Mouse (Mus musculus) midbrain, embryonic 14.5 days (tissue): ENCODE results near the gene Ahcy. TPM values are rescaled to one million over a fixed set of nuclear protein-coding genes. Genes with fewer than 3 reads are reported as not detected.
"Not testable (repeated sequence)": the region's sequence is repeated elsewhere in the genome, so short reads cannot be mapped to it uniquely, and the experiment has no call there.

Experiments
- ATAC-seq: fragments of 200-750 bp; cut with Nextera tagmentation; 2 replicates; pipeline ENCODE4 v1.8.0; 2017; ENCODE audit warnings: moderate number of reproducible peaks, moderate library complexity; ENCODE audit not compliant: low FRiP score, low TSS enrichment
- DNase-seq: peaks from one replicate; pipeline ENCODE4 v3.0.0-alpha.2; 2015
- H3K27ac ChIP-seq: fragments of 300-500 bp; sonication (generic); replicated peaks from 2 replicates; pipeline ENCODE4 v1.5.1; 2014; ENCODE audit warnings: mild to moderate bottlenecking, low read depth, low read length, moderate library complexity
- H3K27me3 ChIP-seq: fragments of 300-500 bp; sonication (generic); 2 replicates; pipeline ENCODE4 v1.6.1; 2014; ENCODE audit warnings: low read length, control low read depth, mixed read lengths; ENCODE audit not compliant: control insufficient read depth, insufficient read depth
- H3K36me3 ChIP-seq: fragments of 300-500 bp; sonication (generic); 2 replicates; pipeline ENCODE4 v1.6.1; 2014; ENCODE audit warnings: low read length, control low read depth; ENCODE audit not compliant: control insufficient read depth, insufficient read depth
- H3K4me1 ChIP-seq: fragments of 300-500 bp; sonication (generic); 2 replicates; pipeline ENCODE4 v1.6.1; 2014; ENCODE audit warnings: mild to moderate bottlenecking, antibody characterized with exemption, low read length, control low read depth; ENCODE audit not compliant: control insufficient read depth, insufficient read depth
- H3K4me2 ChIP-seq: fragments of 300-500 bp; sonication (generic); 2 replicates; pipeline ENCODE4 v1.6.1; 2014; ENCODE audit warnings: mild to moderate bottlenecking, low read length, moderate library complexity
- H3K4me3 ChIP-seq: fragments of 300-500 bp; sonication (generic); replicated peaks from 2 replicates; pipeline ENCODE4 v1.5.1; 2014; ENCODE audit warnings: low read depth, low read length
- H3K9ac ChIP-seq: fragments of 300-500 bp; sonication (generic); replicated peaks from 2 replicates; pipeline ENCODE4 v1.6.1; 2014; ENCODE audit warnings: mild to moderate bottlenecking, low read length, moderate library complexity
- H3K9me3 ChIP-seq: fragments of 300-500 bp; sonication (generic); 2 replicates; pipeline ENCODE4 v1.6.1; 2016; ENCODE audit warnings: low read length, control low read depth, mixed read lengths; ENCODE audit not compliant: control insufficient read depth
- WGBS: fragments of 180-500 bp; shearing (Covaris S2); extraction: QIAGEN DNeasy Blood & Tissue Kit; methylation state at CpG from one replicate; pipeline ENCODE4 v1.1.7; 2014; 5-methylcytosine and 5-hydroxymethylcytosine counted together
- polyA plus RNA-seq: library from polyadenylated mRNA; unstranded; fragments of >200 nt; fragmentation: Nextera tagmentation; extraction: Ambion mirVana; gene quantifications from 2 replicates; pipeline ENCODE4 v1.2.1, GENCODE M21; 2014

The Ahcy gene
- polyA plus RNA-seq, 1 experiment from 2014 or later: 41.8 TPM

DNA sequence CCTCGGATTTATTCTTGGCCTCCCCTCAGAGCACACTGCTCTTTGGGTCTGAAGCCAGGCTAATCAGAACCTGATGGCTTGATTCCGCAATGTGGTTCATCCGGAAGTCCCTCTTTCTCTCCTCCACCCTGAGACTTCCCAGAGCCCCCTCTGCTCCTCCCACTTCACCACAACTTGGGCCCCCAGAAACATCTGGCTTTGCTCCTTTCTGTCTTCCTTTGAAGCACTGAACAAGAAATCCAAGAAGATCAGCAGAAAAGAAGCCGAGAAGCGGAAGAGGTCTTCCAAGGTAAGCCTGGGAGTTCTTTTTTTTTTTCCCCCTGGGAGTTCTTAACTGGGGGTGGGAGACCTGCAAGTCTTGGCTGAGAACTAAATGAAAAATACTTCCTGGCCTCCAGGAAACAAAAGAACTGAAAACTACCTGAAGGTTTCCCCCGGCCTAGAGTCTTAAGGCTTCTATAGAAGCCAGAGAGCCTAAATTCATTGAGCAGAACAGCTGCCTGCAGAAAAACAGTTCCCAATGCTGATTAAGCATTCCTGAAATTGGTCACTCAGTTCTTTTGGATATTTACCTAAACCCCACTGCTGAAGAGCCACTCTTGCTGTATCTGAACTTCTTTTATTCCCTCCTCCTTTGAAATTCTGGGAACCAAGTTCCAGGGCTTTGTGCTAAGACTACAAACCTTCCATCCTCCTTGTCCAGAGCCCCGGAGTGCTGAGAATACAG lies 26.7 kb downstream of the Ahcy start:
- no peak overlapping the region for H3K9ac ChIP-seq
- H3K4me3 ChIP-seq: no peak overlapping the region
- ATAC-seq (no peak), DNase-seq (no peak)
- no peak overlapping the region for H3K4me2 ChIP-seq
- no peak overlapping the region for H3K27ac ChIP-seq
- H3K27me3 ChIP-seq: no peaks in the 10 kb centered on the region
- H3K4me1 ChIP-seq: peaks cover 5% of the 10 kb centered on the region; the same call in 1 of the 2 replicates
- 72% methylated on average over 7 of the region's 7 CpGs for WGBS
- no peaks in the 10 kb centered on the region for H3K9me3 ChIP-seq
- no peaks in the 10 kb centered on the region for H3K36me3 ChIP-seq

DNA sequence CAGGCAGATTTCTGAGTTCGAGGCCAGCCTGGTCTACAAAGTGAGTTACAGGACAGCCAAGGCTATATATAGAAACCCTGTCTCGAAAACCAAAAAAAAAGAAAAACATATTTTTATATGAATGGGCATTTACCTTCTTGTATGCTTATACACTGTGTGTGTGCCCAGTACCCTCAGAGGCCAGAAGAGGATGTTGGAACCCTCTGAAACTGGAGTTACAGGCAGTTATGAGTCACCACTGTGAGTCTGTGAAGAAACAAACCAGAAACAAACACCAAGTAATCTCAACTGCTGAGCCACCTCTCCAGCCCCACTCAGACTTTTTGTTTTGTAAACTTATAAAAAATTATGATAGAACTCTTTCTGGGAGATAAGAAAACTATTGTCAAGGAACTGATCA lies 27.5 kb downstream of the Ahcy start:
- DNase-seq: no peak
- Histone ChIP-seq H3K9ac (no peak overlapping the region), H3K4me2 (no peak overlapping the region), H3K4me1 (peaks cover 5% of the 10 kb centered on the region; the same call in 1 of the 2 replicates), H3K36me3 (no peaks in the 10 kb centered on the region), H3K27me3 (no peaks in the 10 kb centered on the region), H3K4me3 (no peak overlapping the region), H3K9me3 (no peaks in the 10 kb centered on the region), H3K27ac (no peak overlapping the region)
- ATAC-seq: no peak
- WGBS: 84% methylated on average over 2 of the region's 2 CpGs

DNA sequence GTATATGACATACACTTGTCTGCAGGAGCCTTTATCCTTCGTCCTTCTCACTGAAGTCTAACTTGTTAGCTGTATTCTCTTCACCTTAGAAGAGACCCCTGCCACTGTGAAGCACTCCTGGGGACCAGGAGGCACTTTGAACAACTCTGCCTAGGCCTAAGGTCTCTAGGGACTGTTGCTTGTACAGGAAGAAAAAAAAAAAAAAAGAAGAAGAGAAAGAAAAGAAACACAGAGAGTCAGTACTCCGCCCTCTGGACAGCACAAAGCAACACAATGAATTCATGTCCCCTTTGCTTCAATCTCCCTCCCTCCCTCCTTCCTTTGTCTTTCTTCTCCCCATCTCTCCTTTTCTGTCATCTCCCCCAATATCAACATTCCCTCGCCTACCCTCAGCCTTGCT lies 29.2 kb downstream of the Ahcy start:
- no peaks in the 10 kb centered on the region for H3K9me3 ChIP-seq
- H3K9ac ChIP-seq: no peak overlapping the region
- H3K36me3 ChIP-seq: no peaks in the 10 kb centered on the region
- 64% methylated on average over 3 of the region's 3 CpGs for WGBS
- no peak for DNase-seq
- H3K27ac ChIP-seq: no peak overlapping the region
- peaks cover 2% of the 10 kb centered on the region; the same call in 1 of the 2 replicates for H3K4me1 ChIP-seq
- no peak overlapping the region for H3K4me2 ChIP-seq
- H3K4me3 ChIP-seq: no peak overlapping the region
- H3K27me3 ChIP-seq: no peaks in the 10 kb centered on the region
- ATAC-seq: no peak

DNA sequence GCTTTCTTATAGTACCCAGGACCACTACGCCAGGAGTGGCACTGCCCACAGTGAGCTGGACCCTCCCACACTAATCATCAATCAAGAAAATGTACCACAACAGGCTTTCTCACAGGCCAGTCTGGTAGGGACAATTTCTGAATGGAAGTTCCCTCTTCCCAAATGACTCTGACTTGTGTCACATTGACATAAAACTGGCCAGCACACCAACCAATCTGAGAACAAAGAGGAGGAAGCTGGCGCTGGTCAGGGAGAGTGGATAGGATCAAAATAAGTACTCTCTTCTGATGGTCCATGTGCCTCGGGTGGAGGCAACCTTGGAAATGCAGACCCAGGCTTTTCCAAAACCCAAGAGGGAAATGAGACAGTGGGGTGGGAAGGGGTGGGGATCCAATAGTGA lies 29.8 kb downstream of the Ahcy start:
- ATAC-seq: no peak
- Histone ChIP-seq H3K36me3 (no peaks in the 10 kb centered on the region), H3K4me1 (no peaks in the 10 kb centered on the region)

DNA sequence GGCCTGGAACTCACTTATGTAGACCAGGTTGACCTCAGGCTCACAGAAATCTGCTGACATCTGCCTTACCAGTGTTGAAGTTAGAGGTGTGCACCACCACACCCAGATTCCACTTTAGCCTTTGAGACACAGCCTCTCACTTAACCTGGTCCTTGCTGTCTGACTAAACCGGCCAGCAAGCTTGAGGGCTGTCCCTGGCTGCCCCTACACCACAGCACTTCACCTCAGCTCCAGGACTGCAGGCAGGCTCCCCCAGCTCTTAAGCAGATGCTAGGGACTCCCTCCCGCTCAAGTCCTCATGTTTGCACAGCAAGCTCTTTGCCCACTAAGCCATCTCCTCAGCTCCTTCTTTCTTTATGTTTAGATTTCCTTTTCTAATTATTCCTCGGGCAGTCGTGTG lies 34.3 kb downstream of the Ahcy start:
- H3K4me3 ChIP-seq: no peak overlapping the region
- no peaks in the 10 kb centered on the region for H3K36me3 ChIP-seq
- no peaks in the 10 kb centered on the region for H3K27me3 ChIP-seq
- DNase-seq (no peak), ATAC-seq (no peak)
- 72% methylated on average over 4 of the region's 4 CpGs for WGBS
- no peaks in the 10 kb centered on the region for H3K4me1 ChIP-seq
- no peaks in the 10 kb centered on the region for H3K9me3 ChIP-seq
- no peak overlapping the region for H3K27ac ChIP-seq
- no peak overlapping the region for H3K9ac ChIP-seq
- no peak overlapping the region for H3K4me2 ChIP-seq

More for the DNA sequence above, 29.8 kb downstream of the Ahcy start:
- Histone ChIP-seq H3K9me3 (no peaks in the 10 kb centered on the region), H3K9ac (no peak overlapping the region), H3K27ac (no peak overlapping the region), H3K27me3 (no peaks in the 10 kb centered on the region), H3K4me3 (no peak overlapping the region), H3K4me2 (no peak overlapping the region)
- no peak for DNase-seq
- WGBS: 87% methylated on average over 3 of the region's 3 CpGs

DNA sequence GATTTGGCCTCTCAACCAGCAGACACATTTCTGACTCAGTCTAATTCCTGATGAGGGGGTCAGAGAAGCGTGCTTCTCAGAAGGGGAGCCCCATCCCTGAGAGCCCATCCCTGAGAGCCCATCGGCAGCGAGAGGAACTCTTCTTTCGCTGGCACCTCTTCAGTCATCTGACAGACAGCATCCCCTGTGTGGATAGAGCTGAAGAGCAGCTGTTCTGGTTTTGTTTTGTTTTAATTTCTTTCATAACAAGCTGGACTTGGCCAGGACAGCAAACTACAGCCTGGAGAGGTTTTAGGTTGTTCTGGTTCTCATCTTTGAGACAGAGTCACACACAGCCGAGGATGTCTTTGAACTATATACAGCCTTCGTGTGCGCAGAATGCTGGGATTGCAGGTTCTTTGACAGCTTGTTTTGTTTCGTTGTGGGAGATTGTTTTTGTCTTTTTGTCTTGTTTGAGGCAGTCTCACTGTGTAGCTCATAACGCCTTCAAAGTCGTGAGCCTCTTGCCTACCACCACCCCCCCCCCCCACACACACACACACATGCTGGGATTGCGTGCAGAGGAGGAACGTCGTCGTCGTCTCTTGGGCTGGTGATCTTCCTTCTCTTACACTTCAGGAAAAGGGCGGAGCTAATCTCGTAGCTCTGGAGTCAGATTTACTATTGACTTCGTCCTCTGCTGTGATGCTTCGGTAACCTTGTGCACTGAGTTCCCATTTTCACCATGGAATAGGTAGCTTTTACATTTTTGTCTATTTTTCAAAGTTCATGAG lies 41.2 kb downstream of the Ahcy start:
- no peaks in the 10 kb centered on the region for H3K9me3 ChIP-seq
- H3K4me3 ChIP-seq: no peak overlapping the region
- no peaks in the 10 kb centered on the region for H3K27me3 ChIP-seq
- H3K36me3 ChIP-seq: no peaks in the 10 kb centered on the region
- H3K4me1 ChIP-seq: no peaks in the 10 kb centered on the region
- H3K4me2 ChIP-seq: no peak overlapping the region
- no peak overlapping the region for H3K9ac ChIP-seq
- no peak overlapping the region for H3K27ac ChIP-seq
- ATAC-seq (no peak), DNase-seq (no peak)
- WGBS: 41% methylated on average over 19 of the region's 19 CpGs

DNA sequence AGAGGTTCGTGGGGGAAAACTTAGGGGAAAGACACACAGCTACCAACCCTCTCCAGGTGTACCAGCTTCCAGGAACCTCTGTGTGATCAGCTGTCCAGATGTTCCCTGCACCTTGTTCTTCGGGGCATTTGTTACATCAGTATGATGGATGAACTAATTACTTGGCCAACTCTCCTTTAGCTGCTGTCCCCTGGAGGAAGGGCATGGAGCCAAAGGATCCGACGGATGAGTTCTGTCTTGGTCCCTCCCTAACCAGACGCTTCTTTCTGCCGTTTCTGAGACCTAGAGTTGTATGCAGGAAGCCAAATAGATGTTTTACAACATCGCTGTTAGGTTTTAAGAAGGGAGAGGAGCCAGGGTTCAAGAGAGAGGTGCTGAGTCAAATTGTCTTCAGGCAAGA lies 43.5 kb downstream of the Ahcy start:
- Histone ChIP-seq H3K27me3 (no peaks in the 10 kb centered on the region), H3K4me2 (no peak overlapping the region), H3K27ac (no peak overlapping the region), H3K36me3 (no peaks in the 10 kb centered on the region), H3K9ac (no peak overlapping the region), H3K9me3 (no peaks in the 10 kb centered on the region), H3K4me3 (no peak overlapping the region), H3K4me1 (no peaks in the 10 kb centered on the region)
- no peak for DNase-seq
- WGBS: 78% methylated on average over 7 of the region's 7 CpGs
- no peak for ATAC-seq

DNA sequence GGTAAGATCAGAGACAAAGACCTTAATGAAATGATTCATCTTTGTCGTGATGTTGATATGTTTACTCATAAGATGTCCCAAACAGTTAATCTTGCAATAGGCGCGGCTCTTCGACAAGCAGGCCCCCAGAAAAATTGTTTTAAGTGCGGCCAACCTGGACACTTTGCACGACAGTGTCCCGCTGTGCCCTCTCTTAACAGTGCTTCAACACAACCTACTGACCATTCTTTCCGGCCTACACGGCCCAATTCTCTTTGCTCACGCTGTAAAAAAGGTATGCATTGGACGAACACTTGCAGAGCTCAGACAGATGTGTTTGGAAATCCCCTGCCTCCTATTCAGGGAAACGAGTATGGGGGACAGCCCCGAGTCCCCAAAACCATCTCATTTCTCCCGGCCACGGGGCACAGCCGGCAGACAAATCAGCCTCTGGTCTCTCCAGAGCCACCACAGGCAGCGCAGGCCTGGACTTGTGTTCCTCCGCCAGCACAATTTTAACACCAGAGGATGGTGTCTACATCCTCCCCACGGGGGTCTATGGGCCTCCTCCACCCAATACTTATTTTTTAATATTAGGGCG lies 54.0 kb downstream of the Ahcy start:
- not testable (repeated sequence) for H3K4me1 ChIP-seq, H3K27me3 ChIP-seq, DNase-seq, H3K27ac ChIP-seq, H3K36me3 ChIP-seq, ATAC-seq, H3K9me3 ChIP-seq, H3K4me3 ChIP-seq, H3K9ac ChIP-seq
- WGBS: 22% methylated on average over 20 of the region's 20 CpGs
- peak overlapping the region; percentile 92 for H3K4me2 ChIP-seq
